Mouse (Mus musculus): ENCODE measurements around the gene Cbln3. TPM values are rescaled to one million over a fixed set of nuclear protein-coding genes. Genes with fewer than 3 reads are reported as not detected.

Gene Cbln3
- total and polyA plus RNA-seq, 3 experiments = 0.17 to 0.26 (median 0.24) TPM

- Histone ChIP-seq H3K4me2 (ENCODE audit: insufficient read depth, low read depth, poor library complexity, severe bottlenecking) (0 out of 2 replicates have a peak overlapping the region, but pooled peaks have one; percentile 11), H3K9me3 (replicated peaks; ENCODE audit: low read length) (peaks cover 5% of the 10 kb centered on the region), H3K4me3 (replicated peaks in 1 of 3; ENCODE audit: low read depth in 2 of 3, low read length in 2 of 3, poor library complexity in 1 of 3) (no peak overlapping the region), H3K79me2 (replicated peaks; ENCODE audit: control insufficient read depth, extremely low read depth, insufficient read depth, poor library complexity, severe bottlenecking) (no peaks in the 10 kb centered on the region), H3K27me3 (replicated peaks) (no peaks in the 10 kb centered on the region), H3K4me1 (ENCODE audit: control insufficient read depth in 1 of 2, insufficient read depth in 2 of 2) (peaks cover 0 to 5% of the 10 kb centered on the region in 2 experiments; a peak in 2 of 4 replicates), H3K36me3 (replicated peaks in 1 of 2; ENCODE audit: control insufficient read depth in 1 of 2, insufficient read depth in 1 of 2, low read length in 1 of 2) (no peaks in the 10 kb centered on the region), H3K9ac (ENCODE audit: insufficient read depth, low read depth) (no peak overlapping the region), H3K27ac (ENCODE audit: insufficient read depth, low read depth) (no peak overlapping the region)
- TF ChIP-seq ZNF384 (IDR thresholded peaks at IDR 0.05; ENCODE audit: low read depth, low read length) (peak; percentile 31; the same call in 1 of the 2 replicates), NELFE (IDR thresholded peaks at IDR 0.05; ENCODE audit: low read depth, low read length) (peak; percentile 34; the same call in 1 of the 2 replicates), E2F4 (IDR thresholded peaks at IDR 0.05; ENCODE audit: insufficient replicate concordance, low read depth, low read length) (0 out of 2 replicates have a peak, but pooled peaks have one; percentile 18), MEF2A (IDR thresholded peaks at IDR 0.05; ENCODE audit: borderline replicate concordance, low read depth, low read length) (no peak), GABPA (IDR thresholded peaks at IDR 0.05; ENCODE audit: insufficient replicate concordance, low read depth, low read length) (no peak), IRF4 (IDR thresholded peaks at IDR 0.05; ENCODE audit: low read depth, low read length) (0 out of 2 replicates have a peak, but pooled peaks have one; percentile 26), SIN3A (IDR thresholded peaks at IDR 0.05; ENCODE audit: low read length) (0 out of 2 replicates have a peak, but pooled peaks have one; percentile 39), HCFC1 (IDR thresholded peaks at IDR 0.05; ENCODE audit: low read depth, low read length) (0 out of 2 replicates have a peak, but pooled peaks have one; percentile 24), MAZ (IDR thresholded peaks at IDR 0.05; ENCODE audit: low read depth, low read length) (no peak), CHD2 (IDR thresholded peaks at IDR 0.05; ENCODE audit: low read length) (no peak), RAD21 (IDR thresholded peaks at IDR 0.05; ENCODE audit: low read depth, low read length) (peak; percentile 99), SMC3 (IDR thresholded peaks at IDR 0.05; ENCODE audit: low read depth, low read length) (peak; percentile 98), UBTF (IDR thresholded peaks at IDR 0.05; ENCODE audit: low read depth, low read length) (no peak), JUN (IDR thresholded peaks at IDR 0.05; ENCODE audit: insufficient read depth, low read depth, low read length) (no peak), MAX (IDR thresholded peaks at IDR 0.05; ENCODE audit: low read length) (0 out of 2 replicates have a peak, but pooled peaks have one; percentile 42), ELF1 (IDR thresholded peaks at IDR 0.05; ENCODE audit: low read depth, low read length) (peak; percentile 16; the same call in 1 of the 2 replicates), ZC3H11A (IDR thresholded peaks at IDR 0.05; ENCODE audit: low read depth, low read length) (peak; percentile 82), CTCF (conservative IDR thresholded peaks at IDR 0.05 in 1 of 2, IDR thresholded peaks at IDR 0.05 in 1 of 2; ENCODE audit: low read depth in 2 of 2, low read length in 2 of 2) (peak; percentile 87 to 99), JUND (conservative IDR thresholded peaks at IDR 0.05; ENCODE audit: low read depth, low read length) (peak; percentile 62; the same call in 1 of the 2 replicates), MYC (IDR thresholded peaks at IDR 0.05; ENCODE audit: low read depth, low read length) (0 out of 2 replicates have a peak, but pooled peaks have one; percentile 58), MAFK (IDR thresholded peaks at IDR 0.05; ENCODE audit: insufficient replicate concordance, low read length) (0 out of 2 replicates have a peak, but pooled peaks have one; percentile 20)
- peak; percentile 94 for DNase-seq (ENCODE audit: extremely low read depth)
- in situ Hi-C loops (cut with MboI; ENCODE audit: low pct_ligation_motif_present, low pct_unique_long_range_greater_than_20kb, low sequenced_read_pairs) (no loop called here), dilution Hi-C loops (cut with MboI; ENCODE audit: extremely low pct_ligation_motif_present, extremely low pct_unique_long_range_greater_than_20kb, low sequenced_read_pairs) (no loop called here)
Observed at GRCm38 (mm10) chr14:55918240-55919082, 34.3 kb upstream of the Cbln3 start.

Measured in CH12.LX (cell line).